Mouse (Mus musculus): ENCODE data around the gene Vwa7. TPM values are rescaled to one million over a fixed set of nuclear protein-coding genes. Genes with fewer than 3 reads are reported as not detected.

Vwa7 gene
- polyA plus RNA-seq, 1 experiment from 2014 or later: 0.30 TPM

GRCm38 (mm10) chr17:35050126-35050750 is 33.9 kb downstream of the Vwa7 start:
- peaks cover 13% of the 10 kb centered on the region; the same call in 1 of the 2 replicates for H3K4me1 ChIP-seq (ENCODE audit: insufficient read depth, low read depth, low read length)
- TF ChIP-seq EP300 (IDR thresholded peaks at IDR 0.05): no peak
- no peak for TF ChIP-seq CTCF (IDR thresholded peaks at IDR 0.05)
- peak; percentile 21 for ATAC-seq

GRCm38 (mm10) chr17:35051156-35052086 is 35.0 kb downstream of the Vwa7 start:
- Histone ChIP-seq H3K4me1 (ENCODE audit: insufficient read depth, low read depth, low read length) (peaks cover 12% of the 10 kb centered on the region; the same call in 1 of the 2 replicates), H3K4me2 (replicated peaks; ENCODE audit: low read depth, low read length) (peak overlapping the region; percentile 83), H3K27me3 (replicated peaks; ENCODE audit: insufficient read depth, low read length) (no peaks in the 10 kb centered on the region), H3K36me3 (ENCODE audit: insufficient read depth, low read length) (peaks cover 33% of the 10 kb centered on the region; the same call in 1 of the 2 replicates), H3K27ac (ENCODE audit: low read length) (peak overlapping the region; percentile 96), H3K4me3 (ENCODE audit: low read depth, low read length) (peak overlapping the region; percentile 65), H3K9me3 (ENCODE audit: low read length) (no peaks in the 10 kb centered on the region), H3K9ac (replicated peaks; ENCODE audit: low read depth) (peak overlapping the region; percentile 81)
- peak; percentile 83 for ATAC-seq
- 2% methylated on average over 18 of the region's 21 CpGs for WGBS
- peak; percentile 96 for DNase-seq (ENCODE audit: low spot score)
- TF ChIP-seq EP300 (IDR thresholded peaks at IDR 0.05): peak; percentile 81
- TF ChIP-seq CTCF (IDR thresholded peaks at IDR 0.05): no peak; the same call in 1 of the 2 replicates

More at GRCm38 (mm10) chr17:35050126-35050750, 33.9 kb downstream of the Vwa7 start:
- under 1% methylated on average over 25 of the region's 27 CpGs for WGBS
- H3K4me3 ChIP-seq (ENCODE audit: low read depth, low read length): peak overlapping the region; percentile 65
- no peaks in the 10 kb centered on the region for H3K9me3 ChIP-seq (ENCODE audit: low read length)
- DNase-seq (ENCODE audit: low spot score): peak; percentile 88
- peaks cover 24% of the 10 kb centered on the region; the same call in 1 of the 2 replicates for H3K36me3 ChIP-seq (ENCODE audit: insufficient read depth, low read length)
- peak overlapping the region; percentile 96 for H3K27ac ChIP-seq (ENCODE audit: low read length)
- H3K9ac ChIP-seq (replicated peaks; ENCODE audit: low read depth): peak overlapping the region; percentile 90
- H3K27me3 ChIP-seq (replicated peaks; ENCODE audit: insufficient read depth, low read length): no peaks in the 10 kb centered on the region
- peak overlapping the region; percentile 83 for H3K4me2 ChIP-seq (replicated peaks; ENCODE audit: low read depth, low read length)

- Histone ChIP-seq H3K9ac (replicated peaks; ENCODE audit: low read depth) (peak overlapping the region; percentile 21; the same call in 1 of the 2 replicates), H3K9me3 (ENCODE audit: low read length) (no peaks in the 10 kb centered on the region), H3K4me2 (replicated peaks; ENCODE audit: low read depth, low read length) (peak overlapping the region; percentile 83), H3K27ac (ENCODE audit: low read length) (peak overlapping the region; percentile 71), H3K27me3 (replicated peaks; ENCODE audit: insufficient read depth, low read length) (no peaks in the 10 kb centered on the region), H3K36me3 (ENCODE audit: insufficient read depth, low read length) (peaks cover 35% of the 10 kb centered on the region; the same call in 1 of the 2 replicates), H3K4me1 (ENCODE audit: insufficient read depth, low read depth, low read length) (peaks cover 10% of the 10 kb centered on the region; the same call in 1 of the 2 replicates), H3K4me3 (ENCODE audit: low read depth, low read length) (0 out of 2 replicates have a peak overlapping the region, but pooled peaks have one; percentile 14)
- ATAC-seq (no peak), DNase-seq (ENCODE audit: low spot score) (no peak)
- TF ChIP-seq EP300 (IDR thresholded peaks at IDR 0.05): no peak
- no peak for TF ChIP-seq CTCF (IDR thresholded peaks at IDR 0.05)
- 59% methylated on average over 12 of the region's 12 CpGs for WGBS
These were observed 36.0 kb downstream of the Vwa7 start for GRCm38 (mm10) chr17:35052271-35052798.

GRCm38 (mm10) chr17:35055691-35056495 is 39.5 kb downstream of the Vwa7 start:
- H3K4me3 ChIP-seq (ENCODE audit: low read depth, low read length): no peak overlapping the region
- H3K27me3 ChIP-seq (replicated peaks; ENCODE audit: insufficient read depth, low read length): no peaks in the 10 kb centered on the region
- ATAC-seq (no peak), DNase-seq (ENCODE audit: low spot score) (no peak)
- peaks cover 38% of the 10 kb centered on the region; the same call in 1 of the 2 replicates for H3K36me3 ChIP-seq (ENCODE audit: insufficient read depth, low read length)
- 87% methylated on average over 7 of the region's 7 CpGs for WGBS
- no peak overlapping the region for H3K9ac ChIP-seq (replicated peaks; ENCODE audit: low read depth)
- TF ChIP-seq EP300 (IDR thresholded peaks at IDR 0.05): no peak
- TF ChIP-seq CTCF (IDR thresholded peaks at IDR 0.05): no peak
- no peak overlapping the region for H3K4me2 ChIP-seq (replicated peaks; ENCODE audit: low read depth, low read length)
- H3K4me1 ChIP-seq (ENCODE audit: insufficient read depth, low read depth, low read length): peaks cover 7% of the 10 kb centered on the region
- no peaks in the 10 kb centered on the region for H3K9me3 ChIP-seq (ENCODE audit: low read length)
- no peak overlapping the region for H3K27ac ChIP-seq (ENCODE audit: low read length)

GRCm38 (mm10) chr17:35057090-35057489 is 40.7 kb downstream of the Vwa7 start:
- DNase-seq (ENCODE audit: low spot score) (no peak), ATAC-seq (no peak)
- peaks cover 7% of the 10 kb centered on the region for H3K4me1 ChIP-seq (ENCODE audit: insufficient read depth, low read depth, low read length)
- no peak overlapping the region for H3K9ac ChIP-seq (replicated peaks; ENCODE audit: low read depth)
- no peaks in the 10 kb centered on the region for H3K9me3 ChIP-seq (ENCODE audit: low read length)
- 60% methylated on average over 3 of the region's 3 CpGs for WGBS
- peaks cover 45% of the 10 kb centered on the region; the same call in 1 of the 2 replicates for H3K36me3 ChIP-seq (ENCODE audit: insufficient read depth, low read length)
- no peaks in the 10 kb centered on the region for H3K27me3 ChIP-seq (replicated peaks; ENCODE audit: insufficient read depth, low read length)
- H3K4me3 ChIP-seq (ENCODE audit: low read depth, low read length): no peak overlapping the region
- no peak for TF ChIP-seq CTCF (IDR thresholded peaks at IDR 0.05)
- TF ChIP-seq EP300 (IDR thresholded peaks at IDR 0.05): no peak
- H3K4me2 ChIP-seq (replicated peaks; ENCODE audit: low read depth, low read length): no peak overlapping the region
- H3K27ac ChIP-seq (ENCODE audit: low read length): no peak overlapping the region
